Mouse (Mus musculus): Measurements from ENCODE around the gene Edaradd. TPM values are rescaled to one million over a fixed set of nuclear protein-coding genes. Genes with fewer than 3 reads are reported as not detected.

The Edaradd gene
- polyA plus RNA-seq, 1 experiment, result 2.6 TPM

GRCm38 (mm10) chr13:12453150-12453549 is 67.1 kb downstream of the Edaradd start:
- no peak overlapping the region for H3K4me3 ChIP-seq (replicated peaks; ENCODE audit: control insufficient read depth, low read depth, low read length)
- H3K4me1 ChIP-seq (ENCODE audit: control insufficient read depth, insufficient read depth, low read length), result no peaks in the 10 kb centered on the region
- TF ChIP-seq POLR2A (IDR thresholded peaks at IDR 0.05; ENCODE audit: borderline replicate concordance, control insufficient read depth, low read depth, low read length) (no peak), CTCF (IDR thresholded peaks at IDR 0.05; ENCODE audit: control insufficient read depth, insufficient read depth, low read length) (no peak)
- H3K27ac ChIP-seq (ENCODE audit: control insufficient read depth, insufficient read depth, low read depth, low read length, poor library complexity), result no peak overlapping the region
- WGBS, result 91% methylated on average over 14 of the region's 14 CpGs

- TF ChIP-seq POLR2A (IDR thresholded peaks at IDR 0.05; ENCODE audit: borderline replicate concordance, control insufficient read depth, low read depth, low read length) (no peak), CTCF (IDR thresholded peaks at IDR 0.05; ENCODE audit: control insufficient read depth, insufficient read depth, low read length) (no peak)
- 81% methylated on average over 2 of the region's 2 CpGs for WGBS
- Histone ChIP-seq H3K4me1 (ENCODE audit: control insufficient read depth, insufficient read depth, low read length) (no peaks in the 10 kb centered on the region), H3K4me3 (replicated peaks; ENCODE audit: control insufficient read depth, low read depth, low read length) (no peak overlapping the region), H3K27ac (ENCODE audit: control insufficient read depth, insufficient read depth, low read depth, low read length, poor library complexity) (no peak overlapping the region)
Measured at GRCm38 (mm10) chr13:12442008-12442587, 78.1 kb downstream of the Edaradd start.

GRCm38 (mm10) chr13:12440813-12441212 is 79.4 kb downstream of the Edaradd start:
- no peak for TF ChIP-seq POLR2A (IDR thresholded peaks at IDR 0.05; ENCODE audit: borderline replicate concordance, control insufficient read depth, low read depth, low read length)
- no peak for TF ChIP-seq CTCF (IDR thresholded peaks at IDR 0.05; ENCODE audit: control insufficient read depth, insufficient read depth, low read length)
- no peaks in the 10 kb centered on the region for H3K4me1 ChIP-seq (ENCODE audit: control insufficient read depth, insufficient read depth, low read length)
- H3K4me3 ChIP-seq (replicated peaks; ENCODE audit: control insufficient read depth, low read depth, low read length), result no peak overlapping the region
- H3K27ac ChIP-seq (ENCODE audit: control insufficient read depth, insufficient read depth, low read depth, low read length, poor library complexity), result no peak overlapping the region
- 85% methylated on average over 6 of the region's 6 CpGs for WGBS

GRCm38 (mm10) chr13:12439586-12439985 is 80.7 kb downstream of the Edaradd start:
- H3K4me3 ChIP-seq (replicated peaks; ENCODE audit: control insufficient read depth, low read depth, low read length), result no peak overlapping the region
- H3K27ac ChIP-seq (ENCODE audit: control insufficient read depth, insufficient read depth, low read depth, low read length, poor library complexity), result no peak overlapping the region
- TF ChIP-seq POLR2A (IDR thresholded peaks at IDR 0.05; ENCODE audit: borderline replicate concordance, control insufficient read depth, low read depth, low read length), result no peak
- no peak for TF ChIP-seq CTCF (IDR thresholded peaks at IDR 0.05; ENCODE audit: control insufficient read depth, insufficient read depth, low read length)
- no peaks in the 10 kb centered on the region for H3K4me1 ChIP-seq (ENCODE audit: control insufficient read depth, insufficient read depth, low read length)
- WGBS, result 91% methylated on average over 3 of the region's 3 CpGs

- Histone ChIP-seq H3K4me3 (replicated peaks; ENCODE audit: control insufficient read depth, low read depth, low read length) (no peak overlapping the region), H3K27ac (ENCODE audit: control insufficient read depth, insufficient read depth, low read depth, low read length, poor library complexity) (no peak overlapping the region), H3K4me1 (ENCODE audit: control insufficient read depth, insufficient read depth, low read length) (no peaks in the 10 kb centered on the region)
- TF ChIP-seq CTCF (IDR thresholded peaks at IDR 0.05; ENCODE audit: control insufficient read depth, insufficient read depth, low read length), result no peak
- TF ChIP-seq POLR2A (IDR thresholded peaks at IDR 0.05; ENCODE audit: borderline replicate concordance, control insufficient read depth, low read depth, low read length), result no peak
- 74% methylated on average over 5 of the region's 5 CpGs for WGBS
Measured at GRCm38 (mm10) chr13:12433843-12434242, 86.4 kb downstream of the Edaradd start.

GRCm38 (mm10) chr13:12428556-12428955 is 91.7 kb downstream of the Edaradd start:
- 90% methylated on average over 13 of the region's 13 CpGs for WGBS
- H3K27ac ChIP-seq (ENCODE audit: control insufficient read depth, insufficient read depth, low read depth, low read length, poor library complexity), result no peak overlapping the region
- H3K4me3 ChIP-seq (replicated peaks; ENCODE audit: control insufficient read depth, low read depth, low read length), result no peak overlapping the region
- no peak for TF ChIP-seq CTCF (IDR thresholded peaks at IDR 0.05; ENCODE audit: control insufficient read depth, insufficient read depth, low read length)
- TF ChIP-seq POLR2A (IDR thresholded peaks at IDR 0.05; ENCODE audit: borderline replicate concordance, control insufficient read depth, low read depth, low read length), result no peak
- no peaks in the 10 kb centered on the region for H3K4me1 ChIP-seq (ENCODE audit: control insufficient read depth, insufficient read depth, low read length)

Other genes starting within 250 kb of the Edaradd start
- 1.5 and 4.0 TPM in 2 replicates for gene Actn2, start 179.7 kb downstream of the Edaradd start, polyA plus RNA-seq (2011; ENCODE audit: insufficient read depth, insufficient read length, low replicate concordance, missing spikeins)
- 8.1 and 10.0 TPM in 2 replicates for gene Heatr1, start 125.4 kb downstream of the Edaradd start, polyA plus RNA-seq (2011; ENCODE audit: insufficient read depth, insufficient read length, low replicate concordance, missing spikeins)
- gene Lgals8, start 55.5 kb downstream of the Edaradd start, polyA plus RNA-seq (2011; ENCODE audit: insufficient read depth, insufficient read length, low replicate concordance, missing spikeins), result 21.4 and 23.6 TPM in 2 replicates
- gene Ero1lb, start 45.4 kb upstream of the Edaradd start, polyA plus RNA-seq (2011; ENCODE audit: insufficient read depth, insufficient read length, low replicate concordance, missing spikeins), result 3.7 and 6.7 TPM in 2 replicates